Mouse (Mus musculus) neural tube, embryonic 11.5 days (tissue): ENCODE measurements around the gene Mus81. TPM values are rescaled to one million over a fixed set of nuclear protein-coding genes. Genes with fewer than 3 reads are reported as not detected.
A peak's percentile ranks its signal among the peaks of the same experiment; 100 is the strongest.

Experiments
- ATAC-seq: fragments of 200-750 bp; cut with Nextera tagmentation; 2 replicates; pipeline ENCODE4 v1.8.0; 2017; ENCODE audit warnings: moderate number of reproducible peaks, mild to moderate bottlenecking, moderate TSS enrichment, moderate library complexity; ENCODE audit not compliant: insufficient read depth, low FRiP score, low TSS enrichment
- DNase-seq: peaks from one replicate; pipeline ENCODE4 v3.0.0-alpha.2; 2015; ENCODE audit warnings: low spot score
- H3K27ac ChIP-seq: fragments of 300-500 bp; sonication (generic); 2 replicates; pipeline ENCODE4 v1.5.1; 2014; ENCODE audit warnings: low read depth, mild to moderate bottlenecking, low read length
- H3K27me3 ChIP-seq: fragments of 300-500 bp; sonication (generic); 2 replicates; pipeline ENCODE4 v1.6.1; 2014; ENCODE audit warnings: mild to moderate bottlenecking, low read length, mixed read lengths; ENCODE audit not compliant: control insufficient read depth, insufficient read depth
- H3K36me3 ChIP-seq: fragments of 300-500 bp; sonication (generic); 2 replicates; pipeline ENCODE4 v1.6.1; 2014; ENCODE audit warnings: mild to moderate bottlenecking, low read length, moderate library complexity, mixed read lengths; ENCODE audit not compliant: control insufficient read depth, insufficient read depth
- H3K4me1 ChIP-seq: fragments of 300-500 bp; sonication (generic); 2 replicates; pipeline ENCODE4 v1.6.1; 2014; ENCODE audit warnings: low read length, mixed read lengths; ENCODE audit not compliant: control insufficient read depth, insufficient read depth
- H3K4me2 ChIP-seq: fragments of 300-500 bp; sonication (generic); 2 replicates; pipeline ENCODE4 v1.6.1; 2014; ENCODE audit warnings: low read depth, mild to moderate bottlenecking, moderate library complexity
- H3K4me3 ChIP-seq: fragments of 300-500 bp; sonication (generic); 2 replicates; pipeline ENCODE4 v1.5.1; 2014; ENCODE audit warnings: low read depth, low read length
- H3K9ac ChIP-seq: fragments of 300-500 bp; sonication (generic); 2 replicates; pipeline ENCODE4 v1.6.1; 2014; ENCODE audit warnings: mild to moderate bottlenecking, low read length
- H3K9me3 ChIP-seq: fragments of 300-500 bp; sonication (generic); 2 replicates; pipeline ENCODE4 v1.6.1; 2016; ENCODE audit warnings: low read length; ENCODE audit not compliant: control insufficient read depth
- WGBS: fragments of 180-500 bp; shearing (Covaris S2); extraction: QIAGEN DNeasy Blood & Tissue Kit; methylation state at CpG from one replicate; pipeline ENCODE4 v1.1.7; 2014; 5-methylcytosine and 5-hydroxymethylcytosine counted together
- polyA plus RNA-seq: library from polyadenylated mRNA; unstranded; fragments of >200 nt; fragmentation: Nextera tagmentation; extraction: Ambion mirVana; gene quantifications from 2 replicates; pipeline ENCODE4 v1.2.1, GENCODE M21; 2014

The Mus81 gene
- polyA plus RNA-seq, 1 experiment from 2014 or later = 41.9 TPM

DNA sequence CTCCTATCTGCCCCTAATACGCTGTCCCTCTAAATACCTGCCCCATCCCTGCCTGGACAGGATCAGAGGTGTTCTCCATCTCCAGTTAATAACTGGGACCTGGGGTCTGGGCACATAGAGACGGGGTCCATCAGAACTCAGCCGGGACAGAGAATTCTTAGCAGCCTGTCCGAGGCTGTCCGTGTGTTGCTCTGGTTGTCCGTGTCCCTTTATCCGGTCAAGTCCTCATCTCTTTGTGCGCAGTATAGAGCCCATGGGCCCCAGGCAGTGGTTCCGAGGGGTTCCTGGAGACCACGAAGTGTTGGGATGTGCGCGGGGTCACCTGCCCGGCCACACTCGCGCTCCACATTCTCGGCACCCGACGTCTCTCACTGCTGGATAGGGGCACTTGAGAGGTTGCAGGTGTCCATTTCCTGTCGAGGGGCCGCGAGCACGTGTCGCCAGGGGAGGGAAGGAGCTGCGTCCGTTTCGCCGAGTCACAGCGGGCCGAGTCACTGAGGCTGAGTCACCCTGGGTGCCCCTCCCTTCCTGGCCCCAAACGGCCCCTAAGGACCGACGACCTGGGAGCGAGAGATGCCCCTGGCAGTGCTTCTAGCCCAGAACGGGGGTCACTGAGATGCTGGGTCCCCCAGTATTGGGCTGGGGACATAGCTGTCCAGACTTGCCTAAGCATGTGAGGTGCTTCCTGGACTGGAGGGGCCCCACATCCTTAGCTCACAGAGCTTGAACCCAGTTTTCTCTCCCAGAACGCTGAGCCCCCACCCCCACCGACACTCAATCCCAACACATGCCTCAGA lies 39.6 kb downstream of the Mus81 start:
- Histone ChIP-seq H3K27ac (no peak overlapping the region), H3K36me3 (no peaks in the 10 kb centered on the region), H3K4me2 (peak overlapping the region; percentile 90), H3K9ac (no peak overlapping the region), H3K4me1 (peaks cover 8% of the 10 kb centered on the region), H3K9me3 (no peaks in the 10 kb centered on the region), H3K4me3 (peak overlapping the region; percentile 47), H3K27me3 (peaks cover 34% of the 10 kb centered on the region)
- WGBS = 6% methylated on average over 36 of the region's 36 CpGs
- DNase-seq (peak; percentile 18), ATAC-seq (no peak)

DNA sequence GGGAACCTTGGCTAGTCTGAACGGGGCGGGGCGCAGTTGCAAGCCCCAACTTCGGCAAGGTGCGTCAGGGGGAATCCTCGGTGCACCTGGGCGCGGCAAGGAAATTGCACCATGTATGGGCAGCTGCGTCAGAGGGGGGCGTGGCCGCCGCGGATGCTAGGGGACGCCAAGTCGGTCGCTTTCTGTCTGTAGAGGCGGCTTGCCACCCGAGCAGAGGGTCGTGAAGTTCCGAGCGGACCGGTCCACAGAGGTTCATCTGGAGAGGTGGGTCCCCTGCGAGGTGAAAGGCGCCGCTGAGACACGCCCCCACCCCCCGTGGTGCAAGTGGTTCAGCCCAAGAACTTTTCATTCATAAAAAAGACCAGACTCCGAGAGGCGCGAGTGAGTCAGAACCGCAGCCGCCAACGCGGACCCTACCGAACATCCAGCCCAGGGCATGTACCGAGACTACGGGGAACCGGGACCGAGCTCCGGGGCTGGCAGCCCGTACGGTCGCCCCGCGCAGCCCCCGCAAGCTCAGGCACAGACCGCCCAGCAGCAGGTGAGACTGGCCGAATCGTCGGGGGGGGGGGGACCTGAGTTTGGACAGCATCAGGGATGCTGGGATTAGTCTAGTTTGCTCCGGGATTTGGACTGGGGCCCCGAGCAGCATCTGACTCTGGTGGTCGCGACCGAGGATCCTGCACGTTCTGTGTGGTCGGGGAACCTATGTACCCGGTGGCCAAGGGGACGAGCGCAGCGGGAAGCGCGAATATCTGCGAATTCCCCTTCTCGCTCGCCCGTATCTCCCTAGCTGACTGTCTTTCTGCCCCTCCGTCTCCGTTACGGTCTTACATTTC lies 40.5 kb downstream of the Mus81 start, which contains the start of gene Fosl1:
Gene Fosl1, plus strand, starts transcription at position 33 of the 839 bp plus-strand sequence.
- H3K4me2 ChIP-seq = peak within 1 kb of the TSS; percentile 90
- peaks cover 8% of the 10 kb centered on the region for H3K4me1 ChIP-seq
- H3K4me3 ChIP-seq = peak within 1 kb of the TSS; percentile 47
- H3K27me3 ChIP-seq = peaks cover 34% of the 10 kb centered on the region
- H3K36me3 ChIP-seq = no peaks in the 10 kb centered on the region
- no peaks in the 10 kb centered on the region for H3K9me3 ChIP-seq
- ATAC-seq = no peak
- DNase-seq = peak; percentile 66
- H3K9ac ChIP-seq = peak within 1 kb of the TSS; percentile 39; the same call in 1 of the 2 replicates
- WGBS = under 1% methylated on average over 70 of the region's 70 CpGs
- no peak within 1 kb of the TSS for H3K27ac ChIP-seq

DNA sequence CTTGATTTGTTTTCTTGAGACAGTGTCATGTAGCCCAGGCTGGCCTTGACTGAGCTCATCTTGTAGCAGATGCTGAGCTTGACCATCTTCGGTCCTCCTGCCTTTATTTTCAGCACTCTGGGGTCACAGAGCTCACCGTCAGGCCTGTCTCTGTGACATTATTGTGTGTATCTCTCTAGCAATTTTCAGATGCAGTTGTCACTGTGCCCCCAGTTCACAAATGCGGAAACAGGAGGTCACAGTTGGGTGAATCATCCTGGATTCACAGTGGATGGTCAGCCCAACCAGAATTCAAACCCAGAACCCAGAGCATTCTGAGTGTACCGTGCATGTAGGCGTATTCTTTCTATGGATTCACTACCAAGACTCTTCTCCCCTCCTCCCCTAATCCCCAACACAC lies 42.5 kb downstream of the Mus81 start:
- Histone ChIP-seq H3K9me3 (no peaks in the 10 kb centered on the region), H3K4me2 (no peak overlapping the region), H3K4me3 (no peak overlapping the region), H3K27me3 (peaks cover 34% of the 10 kb centered on the region), H3K36me3 (no peaks in the 10 kb centered on the region), H3K9ac (no peak overlapping the region), H3K27ac (no peak overlapping the region), H3K4me1 (peaks cover 8% of the 10 kb centered on the region)
- DNase-seq (no peak), ATAC-seq (no peak)
- WGBS = 92% methylated on average over 5 of the region's 5 CpGs

DNA sequence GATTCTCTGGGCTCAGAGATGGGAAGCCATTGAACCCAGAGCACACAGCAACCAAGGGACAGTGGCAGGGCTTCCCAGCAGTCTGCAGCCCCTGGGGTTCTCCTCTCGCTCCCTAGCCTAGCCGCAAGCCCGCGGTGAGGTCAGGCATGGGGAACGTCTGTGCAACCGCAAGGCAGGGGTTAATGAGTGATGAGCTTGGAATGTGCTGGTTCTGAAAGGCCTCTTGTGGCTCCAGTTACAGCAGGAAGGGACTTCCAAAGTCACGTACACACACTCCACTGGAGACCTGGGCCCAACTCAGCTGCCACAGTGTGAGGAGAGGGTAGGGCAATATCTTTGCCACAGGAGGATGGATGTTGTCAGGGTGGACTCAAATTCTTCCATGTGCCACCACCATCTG lies 43.2 kb downstream of the Mus81 start:
- WGBS = 34% methylated on average over 7 of the region's 7 CpGs
- H3K27me3 ChIP-seq = peaks cover 32% of the 10 kb centered on the region
- H3K36me3 ChIP-seq = no peaks in the 10 kb centered on the region

DNA sequence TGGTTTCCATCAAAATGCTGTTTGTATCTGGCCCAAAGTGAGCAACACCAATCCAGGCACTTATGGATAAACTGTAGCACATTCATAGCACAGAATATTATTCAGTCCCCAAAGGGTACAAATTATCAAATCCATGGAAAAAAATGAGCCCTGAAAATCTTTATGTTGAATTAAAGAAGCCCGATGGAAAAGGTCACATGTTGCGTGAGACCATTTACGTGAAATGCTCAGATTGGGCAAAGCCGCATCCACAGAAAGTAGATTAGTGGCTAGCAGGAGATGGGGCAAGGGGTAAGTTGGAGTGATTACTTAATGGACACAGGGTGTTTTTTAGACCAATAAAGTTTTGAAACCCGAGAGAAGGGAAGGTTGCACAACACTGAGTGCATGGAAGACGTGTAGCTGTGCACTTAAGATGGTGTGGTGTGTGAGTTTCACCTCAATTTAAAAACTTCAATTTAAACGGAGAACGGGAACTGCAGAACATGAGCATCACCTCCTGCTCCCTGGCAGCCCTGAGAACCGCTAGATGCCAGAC lies 43.8 kb downstream of the Mus81 start:
- no peak for ATAC-seq
- Histone ChIP-seq H3K27me3 (peaks cover 29% of the 10 kb centered on the region), H3K4me2 (no peak overlapping the region), H3K27ac (no peak overlapping the region), H3K4me1 (peaks cover 8% of the 10 kb centered on the region), H3K36me3 (no peaks in the 10 kb centered on the region), H3K9me3 (no peaks in the 10 kb centered on the region), H3K9ac (no peak overlapping the region), H3K4me3 (no peak overlapping the region)
- DNase-seq = no peak
- WGBS = 70% methylated on average over 9 of the region's 9 CpGs

More for the DNA sequence above, 43.2 kb downstream of the Mus81 start:
- ATAC-seq (no peak), DNase-seq (no peak)
- H3K9ac ChIP-seq = no peak overlapping the region
- H3K4me2 ChIP-seq = no peak overlapping the region
- H3K4me1 ChIP-seq = peaks cover 8% of the 10 kb centered on the region
- H3K4me3 ChIP-seq = no peak overlapping the region
- no peak overlapping the region for H3K27ac ChIP-seq
- H3K9me3 ChIP-seq = no peaks in the 10 kb centered on the region

DNA sequence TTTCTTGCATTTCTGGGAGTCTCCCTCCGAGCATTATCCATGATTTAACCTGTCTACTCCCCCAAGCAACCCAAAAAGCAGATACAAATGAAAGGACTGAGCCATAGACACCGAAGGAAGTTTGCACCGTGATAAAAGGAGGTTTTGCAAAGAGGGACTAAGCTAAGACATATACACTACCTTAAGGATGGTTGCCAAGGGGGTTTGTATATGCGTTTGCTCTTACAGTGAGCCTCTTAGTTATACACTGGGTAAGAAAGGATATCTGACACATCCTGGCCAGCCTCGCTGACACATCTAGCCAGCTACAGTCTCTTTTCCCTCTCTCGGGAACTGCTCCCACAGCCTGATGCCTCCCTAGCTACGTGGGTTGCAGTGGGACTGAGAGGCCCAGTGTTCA lies 54.3 kb downstream of the Mus81 start:
- WGBS = 62% methylated on average over 7 of the region's 7 CpGs
- no peak overlapping the region for H3K4me3 ChIP-seq
- no peak overlapping the region for H3K27ac ChIP-seq
- no peaks in the 10 kb centered on the region for H3K36me3 ChIP-seq
- H3K4me1 ChIP-seq = no peaks in the 10 kb centered on the region; the same call in 1 of the 2 replicates
- peak overlapping the region; percentile 26; the same call in 1 of the 2 replicates for H3K9ac ChIP-seq
- DNase-seq (no peak), ATAC-seq (no peak)
- H3K9me3 ChIP-seq = no peaks in the 10 kb centered on the region
- peak overlapping the region; percentile 33 for H3K4me2 ChIP-seq
- no peaks in the 10 kb centered on the region for H3K27me3 ChIP-seq

DNA sequence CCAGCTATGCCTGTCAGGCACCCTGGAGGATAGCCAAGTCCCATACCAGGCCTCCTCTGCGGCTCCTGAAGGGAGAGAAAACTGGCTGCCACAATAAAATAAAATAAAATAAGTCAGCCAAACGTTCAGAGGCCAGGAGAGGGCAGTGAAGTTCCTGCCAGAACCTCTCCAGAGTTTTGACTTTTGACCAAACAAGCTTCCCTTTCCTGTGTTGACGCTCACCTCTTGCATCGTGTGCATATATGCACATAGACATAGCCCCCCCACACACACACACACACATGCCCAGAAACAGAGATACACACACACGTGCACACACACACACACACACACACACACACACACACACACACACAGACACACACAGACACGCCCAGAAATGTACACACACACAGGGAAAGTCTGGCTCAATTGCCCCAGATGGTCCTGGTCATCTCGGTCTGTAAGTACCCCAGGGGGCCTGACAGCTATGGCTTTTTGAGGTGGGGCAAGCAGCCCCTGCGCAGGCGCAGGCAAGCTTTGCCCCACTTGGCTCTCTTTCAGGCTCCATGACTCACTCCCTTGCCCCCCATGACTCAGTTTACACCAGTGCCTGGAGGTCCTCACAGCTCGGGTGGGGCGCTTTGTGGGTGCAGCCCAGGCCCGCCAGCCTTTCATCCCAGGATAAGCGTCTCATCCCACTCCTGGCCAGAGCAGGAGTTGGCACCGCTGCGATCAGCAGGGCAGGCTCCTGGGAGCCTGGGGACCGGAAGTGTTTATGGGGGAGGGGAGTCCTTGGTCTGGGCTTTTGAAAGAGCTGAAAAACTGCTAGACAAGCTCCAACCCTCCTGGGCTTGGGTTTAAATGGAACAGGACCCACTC lies 55.0 kb downstream of the Mus81 start:
- Histone ChIP-seq H3K27me3 (no peaks in the 10 kb centered on the region), H3K4me2 (peak overlapping the region; percentile 33), H3K9me3 (no peaks in the 10 kb centered on the region), H3K27ac (no peak overlapping the region), H3K4me3 (peak overlapping the region; percentile 15; the same call in 1 of the 2 replicates), H3K36me3 (no peaks in the 10 kb centered on the region), H3K4me1 (no peaks in the 10 kb centered on the region; the same call in 1 of the 2 replicates), H3K9ac (peak overlapping the region; percentile 26)
- ATAC-seq (no peak), DNase-seq (peak; percentile 47)
- 13% methylated on average over 16 of the region's 16 CpGs for WGBS
